In the genomic region with DNA sequence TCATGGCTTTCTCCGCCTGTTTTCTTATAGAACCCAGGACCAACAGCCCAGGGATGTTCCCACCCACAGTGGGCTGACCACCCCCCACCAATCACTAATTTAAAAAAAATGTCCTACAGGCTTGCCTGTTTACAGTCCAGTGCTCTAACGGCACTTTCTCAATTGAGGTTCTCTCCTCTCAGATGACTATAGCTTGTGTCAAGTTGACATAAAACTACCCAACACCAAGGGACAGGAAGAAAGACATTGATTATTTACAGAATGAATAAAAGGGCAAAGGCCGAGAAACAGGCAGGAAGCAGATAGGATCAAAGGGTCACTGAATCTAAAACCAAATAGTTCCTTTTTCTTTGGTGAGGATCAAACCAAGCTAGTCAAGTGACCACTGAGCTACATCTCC, we compare ENCODE assay signal across 10 mouse cellular contexts. TPM values are rescaled to one million over a fixed set of nuclear protein-coding genes. Genes with fewer than 3 reads are reported as not detected.
A peak's percentile ranks its signal among the peaks of the same experiment; 100 is the strongest.
DNase-seq lines count a peak whose midpoint lies in the region; ATAC-seq lines count a peak whose summit lies in the region.
"Had no signal": no experiment of that assay in that cellular context is flagged by ENCODE, and none has a peak within 500 bp of the region (broad histone marks: within the 10 kb centered on the region; RNA-seq: fewer than 3 reads in every experiment).

No protein-coding gene starts in this region.

- no peak for ATAC-seq in forebrain, embryonic 11.5 days (replicated peaks; ENCODE audit: low FRiP score)
- ATAC-seq in forebrain, embryonic 15.5 days (replicated peaks): no peak
- no peak for ATAC-seq in kidney, embryonic 16.5 days (ENCODE audit: low FRiP score, low TSS enrichment)
- no peak for ATAC-seq in forebrain, embryonic 13.5 days
- ATAC-seq in liver, embryonic 15.5 days (ENCODE audit: insufficient read depth): peak; percentile 49; the same call in 1 of the 2 replicates

- 51% methylated on average over 3 of the region's 3 CpGs for WGBS in forebrain, embryonic 11.5 days
- WGBS in forebrain, embryonic 15.5 days: 52% methylated on average over 3 of the region's 3 CpGs
- 64% methylated on average over 3 of the region's 3 CpGs for WGBS in kidney, embryonic 16.5 days
- 50% methylated on average over 3 of the region's 3 CpGs for WGBS in forebrain, embryonic 13.5 days
- WGBS in liver, embryonic 15.5 days (ENCODE audit: insufficient replicate concordance): 39% methylated on average over 3 of the region's 3 CpGs

- H3K27me3 ChIP-seq in forebrain, embryonic 11.5 days (ENCODE audit: control insufficient read depth, insufficient read depth, low read length): no peaks in the 10 kb centered on the region
- no peaks in the 10 kb centered on the region for H3K27me3 ChIP-seq in forebrain, embryonic 15.5 days
- no peaks in the 10 kb centered on the region for H3K27me3 ChIP-seq in kidney, embryonic 16.5 days (ENCODE audit: insufficient read depth, low read length)
- no peaks in the 10 kb centered on the region for H3K27me3 ChIP-seq in forebrain, embryonic 13.5 days
- H3K27me3 ChIP-seq in liver, embryonic 15.5 days: no peaks in the 10 kb centered on the region
- H3K27me3 ChIP-seq: heart, embryonic 15.5 days had no signal

- H3K4me1 ChIP-seq in forebrain, embryonic 11.5 days (replicated peaks; ENCODE audit: control insufficient read depth, insufficient read depth, low read length): peaks cover 9% of the 10 kb centered on the region; the same call in 1 of the 2 replicates
- H3K4me1 ChIP-seq in forebrain, embryonic 15.5 days: peaks cover 30% of the 10 kb centered on the region
- peaks cover 41% of the 10 kb centered on the region for H3K4me1 ChIP-seq in kidney, embryonic 16.5 days (ENCODE audit: insufficient read depth, low read length)
- H3K4me1 ChIP-seq in forebrain, embryonic 13.5 days: peaks cover 33% of the 10 kb centered on the region
- peaks cover 10% of the 10 kb centered on the region for H3K4me1 ChIP-seq in liver, embryonic 15.5 days (replicated peaks)

- H3K36me3 ChIP-seq in forebrain, embryonic 11.5 days (ENCODE audit: control insufficient read depth, insufficient read depth, low read length): no peaks in the 10 kb centered on the region
- no peaks in the 10 kb centered on the region for H3K36me3 ChIP-seq in forebrain, embryonic 15.5 days
- no peaks in the 10 kb centered on the region for H3K36me3 ChIP-seq in kidney, embryonic 16.5 days (ENCODE audit: insufficient read depth, low read length)
- no peaks in the 10 kb centered on the region for H3K36me3 ChIP-seq in forebrain, embryonic 13.5 days (ENCODE audit: poor library complexity, severe bottlenecking)
- H3K36me3 ChIP-seq in liver, embryonic 15.5 days (replicated peaks): no peaks in the 10 kb centered on the region
- H3K36me3 ChIP-seq: heart, embryonic 15.5 days had no signal

- no peak overlapping the region for H3K4me2 ChIP-seq in forebrain, embryonic 11.5 days (ENCODE audit: low read depth, low read length, severe bottlenecking)
- H3K4me2 ChIP-seq in forebrain, embryonic 15.5 days (replicated peaks): no peak overlapping the region
- no peak overlapping the region for H3K4me2 ChIP-seq in kidney, embryonic 16.5 days (replicated peaks; ENCODE audit: low read depth, low read length)
- H3K4me2 ChIP-seq in forebrain, embryonic 13.5 days: no peak overlapping the region
- H3K4me2 ChIP-seq in liver, embryonic 15.5 days: no peak overlapping the region
- H3K4me2 ChIP-seq: heart, embryonic 15.5 days had no signal

- no peak for DNase-seq in forebrain, embryonic 11.5 days (ENCODE audit: low spot score)
- DNase-seq in kidney, postnatal 25 days: no peak
- DNase-seq in urinary bladder, postnatal 14 days (ENCODE audit: low spot score): no peak
- no peak for DNase-seq in cerebellum, adult 11 months
- DNase-seq: adrenal gland, postnatal 36 days had no signal

- H3K9me3 ChIP-seq in forebrain, embryonic 11.5 days (ENCODE audit: control insufficient read depth, low read length): no peaks in the 10 kb centered on the region; the same call in 1 of the 2 replicates
- H3K9me3 ChIP-seq in forebrain, embryonic 15.5 days: no peaks in the 10 kb centered on the region
- no peaks in the 10 kb centered on the region for H3K9me3 ChIP-seq in kidney, embryonic 16.5 days (ENCODE audit: low read length)
- no peaks in the 10 kb centered on the region for H3K9me3 ChIP-seq in forebrain, embryonic 13.5 days (replicated peaks)
- H3K9me3 ChIP-seq in liver, embryonic 15.5 days (replicated peaks): no peaks in the 10 kb centered on the region

- no peak overlapping the region for H3K9ac ChIP-seq in forebrain, embryonic 11.5 days (ENCODE audit: low read length)
- no peak overlapping the region for H3K9ac ChIP-seq in forebrain, embryonic 15.5 days (replicated peaks)
- no peak overlapping the region for H3K9ac ChIP-seq in kidney, embryonic 16.5 days (replicated peaks; ENCODE audit: low read length)
- no peak overlapping the region for H3K9ac ChIP-seq in forebrain, embryonic 13.5 days
- no peak overlapping the region for H3K9ac ChIP-seq in liver, embryonic 15.5 days
- H3K9ac ChIP-seq: heart, embryonic 15.5 days had no signal

- peak overlapping the region; percentile 94; the same call in 1 of the 2 replicates for H3K27ac ChIP-seq in forebrain, embryonic 11.5 days (ENCODE audit: low read depth, low read length)
- H3K27ac ChIP-seq in forebrain, embryonic 15.5 days (replicated peaks): no peak overlapping the region
- peak overlapping the region; percentile 54 for H3K27ac ChIP-seq in kidney, embryonic 16.5 days (ENCODE audit: low read length)
- peak overlapping the region; percentile 93 for H3K27ac ChIP-seq in forebrain, embryonic 13.5 days
- no peak overlapping the region for H3K27ac ChIP-seq in liver, embryonic 15.5 days (replicated peaks)

- H3K4me3 ChIP-seq in forebrain, embryonic 11.5 days (ENCODE audit: low read depth, low read length): no peak overlapping the region
- H3K4me3 ChIP-seq in forebrain, embryonic 15.5 days: no peak overlapping the region
- H3K4me3 ChIP-seq in kidney, embryonic 16.5 days (ENCODE audit: low read length): no peak overlapping the region
- H3K4me3 ChIP-seq in forebrain, embryonic 13.5 days: no peak overlapping the region
- no peak overlapping the region for H3K4me3 ChIP-seq in liver, embryonic 15.5 days (replicated peaks)
- H3K4me3 ChIP-seq: heart, embryonic 15.5 days had no signal

RNA-seq across cellular contexts. Expression of gene Tlr1, which starts 54.1 kb away (rescaled TPM):
- 0.25 and 0.65 TPM in 2 replicates for polyA plus RNA-seq in forebrain, embryonic 11.5 days (2014; fragmentation: Nextera tagmentation; extraction: Ambion mirVana)
- 0.19 and 0.50 TPM in 2 replicates for polyA plus RNA-seq in forebrain, embryonic 15.5 days (2015; fragmentation: Nextera tagmentation; extraction: Ambion mirVana)
- polyA plus RNA-seq in kidney, embryonic 16.5 days (2015; fragmentation: Nextera tagmentation; extraction: Ambion mirVana): 0.58 and 0.62 TPM in 2 replicates
- polyA plus RNA-seq in forebrain, embryonic 13.5 days (2015; fragmentation: Nextera tagmentation; extraction: Ambion mirVana): 0.14 and 0.39 TPM in 2 replicates
- polyA plus RNA-seq in liver, embryonic 15.5 days (2015; fragmentation: Nextera tagmentation; extraction: Ambion mirVana): 1.0 and 1.5 TPM in 2 replicates

Comparison
In these comparisons a context has a peak if more than half of its experiments do, and no peak if none do; other contexts are left out.
1. H3K27ac ChIP-seq: peak in forebrain, embryonic 11.5 days (single experiment), kidney, embryonic 16.5 days (single experiment) and forebrain, embryonic 13.5 days (single experiment); none in forebrain, embryonic 15.5 days (single experiment) and liver, embryonic 15.5 days (single experiment).